Mouse (Mus musculus): Measurements from ENCODE around the gene Olfr13.

- no peak for TF ChIP-seq CTCF (conservative IDR thresholded peaks at IDR 0.05; ENCODE audit: low read length)
- no peak for TF ChIP-seq POU5F1 (IDR thresholded peaks at IDR 0.05; ENCODE audit: borderline replicate concordance, low read length)
Measured at GRCm38 (mm10) chr6:43167246-43167645, 4.7 kb upstream of the Olfr13 start.
